Mouse (Mus musculus) intestine, postnatal 0 days (tissue): ENCODE data around the gene Msi2. TPM values are rescaled to one million over a fixed set of nuclear protein-coding genes. Genes with fewer than 3 reads are reported as not detected.
A peak's percentile ranks its signal among the peaks of the same experiment; 100 is the strongest.

Experiments
- ATAC-seq: fragments of 200-750 bp; cut with Nextera tagmentation; 2 replicates; pipeline ENCODE4 v1.8.0; 2017; ENCODE audit warnings: mild to moderate bottlenecking, moderate TSS enrichment, moderate library complexity
- H3K27ac ChIP-seq: fragments of 300-500 bp; sonication (generic); 2 replicates; pipeline ENCODE4 v1.5.1; 2014; ENCODE audit warnings: mild to moderate bottlenecking, low read depth, low read length, moderate library complexity
- H3K27me3 ChIP-seq: fragments of 300-500 bp; sonication (generic); replicated peaks from 2 replicates; pipeline ENCODE4 v1.6.1; 2014; ENCODE audit warnings: low read length, mixed read lengths; ENCODE audit not compliant: control insufficient read depth, insufficient read depth
- H3K36me3 ChIP-seq: fragments of 300-500 bp; sonication (generic); 2 replicates; pipeline ENCODE4 v1.6.1; 2014; ENCODE audit warnings: mild to moderate bottlenecking, moderate library complexity; ENCODE audit not compliant: control insufficient read depth, insufficient read depth
- H3K4me1 ChIP-seq: fragments of 300-500 bp; sonication (generic); replicated peaks from 2 replicates; pipeline ENCODE4 v1.6.1; 2014; ENCODE audit warnings: antibody characterized with exemption, low read length, mixed read lengths; ENCODE audit not compliant: control insufficient read depth, insufficient read depth
- H3K4me2 ChIP-seq: fragments of 300-500 bp; sonication (generic); replicated peaks from 2 replicates; pipeline ENCODE4 v1.6.1; 2014; ENCODE audit warnings: low read depth, mild to moderate bottlenecking, moderate library complexity
- H3K4me3 ChIP-seq: fragments of 300-500 bp; sonication (generic); 2 replicates; pipeline ENCODE4 v1.5.1; 2014; ENCODE audit warnings: low read depth, low read length
- H3K9ac ChIP-seq: fragments of 300-500 bp; sonication (generic); 2 replicates; pipeline ENCODE4 v1.6.1; 2014; ENCODE audit warnings: mild to moderate bottlenecking, low read depth, low read length
- H3K9me3 ChIP-seq: fragments of 300-500 bp; sonication (generic); 2 replicates; pipeline ENCODE4 v1.6.1; 2016; ENCODE audit warnings: mixed run types; ENCODE audit not compliant: control insufficient read depth
- CTCF ChIP-seq: sonication (generic); IDR thresholded peaks from 2 replicates; pipeline ENCODE4 v1.5.1; 2016; ENCODE audit warnings: low read depth, mild to moderate bottlenecking, control low read depth, antibody characterized with exemption, moderate library complexity
- WGBS: fragments of 180-500 bp; shearing (Covaris S2); extraction: QIAGEN DNeasy Blood & Tissue Kit; methylation state at CpG from one replicate; pipeline ENCODE4 v1.1.7; 2014; 5-methylcytosine and 5-hydroxymethylcytosine counted together
- polyA plus RNA-seq: library from polyadenylated mRNA; unstranded; fragments of >200 nt; fragmentation: Nextera tagmentation; extraction: Ambion mirVana; gene quantifications from 2 replicates; pipeline ENCODE4 v1.2.1, GENCODE M21; 2015

Gene Msi2
- polyA plus RNA-seq, 1 experiment from 2014 or later, result 7.5 TPM

GRCm38 (mm10) chr11:88620158-88620973 lies 97.9 kb downstream of the Msi2 start:
- no peaks in the 10 kb centered on the region for H3K36me3 ChIP-seq
- H3K4me1 ChIP-seq, result peaks cover 23% of the 10 kb centered on the region; the same call in 1 of the 2 replicates
- no peak for ATAC-seq
- H3K27ac ChIP-seq, result no peak overlapping the region
- H3K4me3 ChIP-seq, result no peak overlapping the region
- H3K9me3 ChIP-seq, result no peaks in the 10 kb centered on the region
- no peaks in the 10 kb centered on the region for H3K27me3 ChIP-seq
- TF ChIP-seq CTCF, result no peak
- H3K4me2 ChIP-seq, result no peak overlapping the region
- H3K9ac ChIP-seq, result no peak overlapping the region
- 29% methylated on average over 15 of the region's 15 CpGs for WGBS

- H3K4me1 ChIP-seq, result peaks cover 23% of the 10 kb centered on the region; the same call in 1 of the 2 replicates
- no peak overlapping the region for H3K4me2 ChIP-seq
- H3K27me3 ChIP-seq, result no peaks in the 10 kb centered on the region
- H3K4me3 ChIP-seq, result no peak overlapping the region
- H3K9me3 ChIP-seq, result no peaks in the 10 kb centered on the region
- H3K27ac ChIP-seq, result no peak overlapping the region
- 61% methylated on average over 9 of the region's 9 CpGs for WGBS
- no peak overlapping the region for H3K9ac ChIP-seq
- no peak for TF ChIP-seq CTCF
- no peak for ATAC-seq
- H3K36me3 ChIP-seq, result no peaks in the 10 kb centered on the region
Measured at GRCm38 (mm10) chr11:88619468-88620157, 98.7 kb downstream of the Msi2 start.

GRCm38 (mm10) chr11:88618732-88619309 lies 99.5 kb downstream of the Msi2 start:
- WGBS, result 29% methylated on average over 9 of the region's 9 CpGs
- Histone ChIP-seq H3K27me3 (no peaks in the 10 kb centered on the region), H3K36me3 (no peaks in the 10 kb centered on the region), H3K9ac (no peak overlapping the region), H3K4me1 (peaks cover 22% of the 10 kb centered on the region; the same call in 1 of the 2 replicates), H3K27ac (0 out of 2 replicates have a peak overlapping the region, but pooled peaks have one; percentile 30), H3K4me3 (no peak overlapping the region), H3K4me2 (no peak overlapping the region), H3K9me3 (no peaks in the 10 kb centered on the region)
- TF ChIP-seq CTCF, result peak; percentile 53
- peak; percentile 22; the same call in 1 of the 2 replicates for ATAC-seq

DNA sequence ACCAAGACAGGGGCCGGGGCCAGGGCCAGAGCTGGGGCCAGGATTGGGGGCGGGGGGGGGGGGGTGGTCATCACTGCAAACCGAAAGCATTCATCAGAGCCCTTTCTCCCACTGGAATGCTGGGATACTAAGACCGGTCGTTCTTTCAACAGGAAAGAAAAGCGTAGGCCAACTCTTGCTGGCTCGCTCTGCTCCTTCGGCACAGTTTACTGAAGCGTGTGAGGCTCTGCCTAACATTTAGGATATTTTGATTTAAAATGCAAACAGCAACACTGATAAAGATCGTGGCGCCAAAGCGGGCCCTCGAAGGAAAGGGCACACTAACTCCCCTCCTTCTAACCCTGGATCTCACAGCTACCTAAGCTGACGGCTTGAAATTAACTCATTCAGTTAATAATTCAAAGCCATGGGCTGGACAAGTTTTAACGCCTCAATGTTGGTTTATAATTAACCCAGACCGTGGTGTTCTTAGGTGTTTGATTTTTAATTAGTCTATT lies 100.3 kb downstream of the Msi2 start:
- H3K9ac ChIP-seq, result no peak overlapping the region
- no peaks in the 10 kb centered on the region for H3K9me3 ChIP-seq
- no peak for ATAC-seq
- peak overlapping the region; percentile 44 for H3K4me2 ChIP-seq
- no peaks in the 10 kb centered on the region for H3K36me3 ChIP-seq
- H3K27me3 ChIP-seq, result no peaks in the 10 kb centered on the region
- H3K27ac ChIP-seq, result peak overlapping the region; percentile 41; the same call in 1 of the 2 replicates
- TF ChIP-seq CTCF, result no peak
- no peak overlapping the region for H3K4me3 ChIP-seq
- H3K4me1 ChIP-seq, result peaks cover 18% of the 10 kb centered on the region; the same call in 1 of the 2 replicates
- WGBS, result 26% methylated on average over 16 of the region's 16 CpGs

GRCm38 (mm10) chr11:88617380-88617779 lies 100.9 kb downstream of the Msi2 start:
- H3K9me3 ChIP-seq, result no peaks in the 10 kb centered on the region
- no peak for ATAC-seq
- H3K4me3 ChIP-seq, result no peak overlapping the region
- H3K4me1 ChIP-seq, result peaks cover 15% of the 10 kb centered on the region; the same call in 1 of the 2 replicates
- peak overlapping the region; percentile 44; the same call in 1 of the 2 replicates for H3K4me2 ChIP-seq
- no peaks in the 10 kb centered on the region for H3K27me3 ChIP-seq
- 92% methylated on average over 11 of the region's 11 CpGs for WGBS
- no peak overlapping the region for H3K9ac ChIP-seq
- TF ChIP-seq CTCF, result no peak
- H3K27ac ChIP-seq, result no peak overlapping the region
- no peaks in the 10 kb centered on the region for H3K36me3 ChIP-seq
